Mouse (Mus musculus) limb, embryonic 13.5 days (tissue): ENCODE measurements around the gene Trpc4ap. TPM values are rescaled to one million over a fixed set of nuclear protein-coding genes. Genes with fewer than 3 reads are reported as not detected.

Experiments used
- microRNA counts: library from miRNA; unstranded; fragments of <30 nt; microRNA quantifications from one replicate; lab custom pipeline; 2016
- microRNA-seq: library from miRNA; unstranded; fragments of <30 nt; microRNA quantifications from one replicate; pipeline ENCODE4, GENCODE M21; 2016
- polyA plus RNA-seq: library from polyadenylated mRNA; unstranded; fragments of >200 nt; fragmentation: Nextera tagmentation; extraction: Ambion mirVana; gene quantifications from 2 replicates; pipeline ENCODE4 v1.2.1, GENCODE M21; 2015

Trpc4ap gene
- polyA plus RNA-seq, 1 experiment from 2014 or later: 160 TPM

MicroRNAs within 50 kb of the gene (microRNA counts, 519-probe panel; counts per million panel counts)
- microRNA mmu-miR-499 (lab: Ali Mortazavi, UCI): 2,593 counts per million, percentile 39 among the panel's probes with 10 or more counts

Small RNA genes within 50 kb of the gene (microRNA-seq; reads per million reads assigned to microRNA genes)
- gene Mir499: 92.6 reads per million, percentile 52 among the genes with 10 or more reads in this experiment

Other genes starting within 250 kb of the Trpc4ap start
- gene Ncoa6, start 218.5 kb downstream of the Trpc4ap start, polyA plus RNA-seq: 23.7 and 24.7 TPM in 2 replicates
- 13.0 and 13.2 TPM in 2 replicates for gene Acss2, start 174.4 kb downstream of the Trpc4ap start, polyA plus RNA-seq
- gene Ggt7, start 174.1 kb downstream of the Trpc4ap start, polyA plus RNA-seq: 7.5 and 9.2 TPM in 2 replicates
- 27.5 and 27.9 TPM in 2 replicates for gene Gss, start 99.6 kb downstream of the Trpc4ap start, polyA plus RNA-seq
- gene Myh7b, start 81.2 kb downstream of the Trpc4ap start, polyA plus RNA-seq: 2.7 and 3.7 TPM in 2 replicates
- 27.3 and 28.2 TPM in 2 replicates for gene Edem2, start 37.1 kb upstream of the Trpc4ap start, polyA plus RNA-seq
- gene Gm17581, start 43.5 kb upstream of the Trpc4ap start, polyA plus RNA-seq: not detected in 2 replicates
- gene Procr, start 58.7 kb upstream of the Trpc4ap start, polyA plus RNA-seq: 5.7 and 5.8 TPM in 2 replicates
- 0.05 and 0.20 TPM in 2 replicates for gene Mmp24, start 83.0 kb upstream of the Trpc4ap start, polyA plus RNA-seq
- 16.2 and 18.1 TPM in 2 replicates for gene BC029722, start 127.0 kb upstream of the Trpc4ap start, polyA plus RNA-seq
- gene Eif6, start 134.5 kb upstream of the Trpc4ap start, polyA plus RNA-seq: 188 and 192 TPM in 2 replicates
- 0.42 and 0.47 TPM in 2 replicates for gene Fam83c, start 142.5 kb upstream of the Trpc4ap start, polyA plus RNA-seq
- gene Uqcc1, start 237.9 kb upstream of the Trpc4ap start, polyA plus RNA-seq: 66.9 and 74.7 TPM in 2 replicates
- gene Gm15557, start 248.3 kb upstream of the Trpc4ap start, polyA plus RNA-seq: 0.60 and 1.2 TPM in 2 replicates